Mouse (Mus musculus): Measurements from ENCODE around the gene Sult1c2. TPM values are rescaled to one million over a fixed set of nuclear protein-coding genes. Genes with fewer than 3 reads are reported as not detected.

The Sult1c2 gene
- polyA plus RNA-seq, 1 experiment from 2014 or later: not detected

Other genes starting within 250 kb of the Sult1c2 start
- gene Sgo1, start 157.0 kb downstream of the Sult1c2 start, polyA plus RNA-seq (2015; fragmentation: Nextera tagmentation; extraction: Ambion mirVana): 8.3 and 9.0 TPM in 2 replicates
- not detected in 2 replicates for gene Sult1c1, start 144.3 kb upstream of the Sult1c2 start, polyA plus RNA-seq (2015; fragmentation: Nextera tagmentation; extraction: Ambion mirVana)